Mouse (Mus musculus) cortical plate, adult 2 months (tissue): ENCODE measurements at regions not wholly inside any gene's neighbourhood (a gene's known extent, or its start where the extent isn't known, plus 50 kb on each side); places are given as distances from the start of the nearest gene placed in this dataset.
"Not testable (repeated sequence)": the region's sequence is repeated elsewhere in the genome, so short reads cannot be mapped to it uniquely, and the experiment has no call there.

Experiments used
- H3K27ac ChIP-seq: fragments of 200-500 bp; 2 replicates; pipeline ENCODE4 v1.5.1; 2012; ENCODE audit warnings: low read length, control low read depth, inconsistent platforms; ENCODE audit not compliant: insufficient read depth
- H3K4me1 ChIP-seq: fragments of 200-500 bp; 2 replicates; pipeline ENCODE4 v1.6.1; 2011; ENCODE audit warnings: low read length; ENCODE audit not compliant: control insufficient read depth, insufficient read depth
- H3K4me3 ChIP-seq: fragments of 200-500 bp; 2 replicates; pipeline ENCODE4 v1.5.1; 2011; ENCODE audit warnings: mild to moderate bottlenecking, low read length, control low read depth; ENCODE audit not compliant: insufficient read depth
- CTCF ChIP-seq: fragments of 200-500 bp; IDR thresholded peaks from 2 replicates; pipeline ENCODE4 v1.5.1; 2011; ENCODE audit warnings: mild to moderate bottlenecking, control low read depth, low read length; ENCODE audit not compliant: insufficient read depth; ENCODE audit errors: extremely low read depth
- POLR2A ChIP-seq: fragments of 200-500 bp; IDR thresholded peaks from 2 replicates; pipeline ENCODE4 v1.6.1; 2011; ENCODE audit warnings: mild to moderate bottlenecking, low read length, control low read depth; ENCODE audit not compliant: insufficient read depth; ENCODE audit errors: extremely low read depth

- Histone ChIP-seq H3K27ac (no peak overlapping the region), H3K4me3 (no peak overlapping the region), H3K4me1 (peaks cover 3% of the 10 kb centered on the region; the same call in 1 of the 2 replicates)
- no peak for TF ChIP-seq POLR2A
These were observed 65.5 kb upstream of the Map3k1 start for GRCm38 (mm10) chr13:111874330-111874729.

GRCm38 (mm10) chr13:111876404-111876803 lies 67.6 kb upstream of the Map3k1 start:
- H3K4me1 ChIP-seq: no peaks in the 10 kb centered on the region
- H3K27ac ChIP-seq: no peak overlapping the region
- H3K4me3 ChIP-seq: no peak overlapping the region
- TF ChIP-seq POLR2A (no peak), CTCF (no peak)

GRCm38 (mm10) chr13:111876847-111877246 lies 68.1 kb upstream of the Map3k1 start:
- TF ChIP-seq CTCF (no peak), POLR2A (no peak)
- Histone ChIP-seq H3K4me1 (no peaks in the 10 kb centered on the region), H3K4me3 (no peak overlapping the region), H3K27ac (no peak overlapping the region)

GRCm38 (mm10) chr13:111883768-111884566 lies 75.2 kb upstream of the Map3k1 start:
- not testable (repeated sequence) for H3K27ac ChIP-seq, H3K4me3 ChIP-seq, H3K4me1 ChIP-seq

GRCm38 (mm10) chr13:111890792-111891191 lies 82.0 kb upstream of the Map3k1 start:
- TF ChIP-seq POLR2A (no peak), CTCF (no peak)
- Histone ChIP-seq H3K27ac (no peak overlapping the region), H3K4me3 (no peak overlapping the region), H3K4me1 (no peaks in the 10 kb centered on the region)

GRCm38 (mm10) chr13:111892141-111892540 lies 83.3 kb upstream of the Map3k1 start:
- TF ChIP-seq CTCF: no peak
- no peak for TF ChIP-seq POLR2A
- Histone ChIP-seq H3K27ac (no peak overlapping the region), H3K4me3 (no peak overlapping the region), H3K4me1 (no peaks in the 10 kb centered on the region)

- TF ChIP-seq CTCF (no peak), POLR2A (no peak)
- no peak overlapping the region for H3K4me3 ChIP-seq
- H3K27ac ChIP-seq: no peak overlapping the region
- H3K4me1 ChIP-seq: no peaks in the 10 kb centered on the region
These were observed 84.5 kb upstream of the Map3k1 start for GRCm38 (mm10) chr13:111893221-111893713.

GRCm38 (mm10) chr13:111894804-111895478 lies 86.1 kb upstream of the Map3k1 start:
- H3K4me3 ChIP-seq: no peak overlapping the region
- no peaks in the 10 kb centered on the region for H3K4me1 ChIP-seq
- no peak overlapping the region for H3K27ac ChIP-seq
- no peak for TF ChIP-seq CTCF
- TF ChIP-seq POLR2A: no peak

GRCm38 (mm10) chr13:111896279-111896678 lies 87.5 kb upstream of the Map3k1 start:
- Histone ChIP-seq H3K4me1 (no peaks in the 10 kb centered on the region), H3K4me3 (no peak overlapping the region), H3K27ac (no peak overlapping the region; the same call in 1 of the 2 replicates)
- no peak for TF ChIP-seq POLR2A
- TF ChIP-seq CTCF: no peak

- Histone ChIP-seq H3K4me1 (peaks cover 1% of the 10 kb centered on the region; the same call in 1 of the 2 replicates), H3K27ac (no peak overlapping the region), H3K4me3 (no peak overlapping the region)
- no peak for TF ChIP-seq POLR2A
- no peak for TF ChIP-seq CTCF
These were observed 94.6 kb upstream of the Map3k1 start for GRCm38 (mm10) chr13:111903361-111903760.
